Mouse (Mus musculus) right cerebral cortex, postnatal 10 days (tissue): Measurements from ENCODE around the gene Tk1.
"Not testable (repeated sequence)": the region's sequence is repeated elsewhere in the genome, so short reads cannot be mapped to it uniquely, and the experiment has no call there.

ENCODE experiments used
- DNase-seq, 2 experiments: peaks; one replicate each; pipeline ENCODE4 v3.0.0; 2021; ENCODE audit warnings: low spot score in 2 of 2

The Tk1 gene

GRCm38 (mm10) chr11:117847593-117848215 lies 21.8 kb upstream of the Tk1 start:
- no peak for DNase-seq

GRCm38 (mm10) chr11:117846640-117847039 lies 20.7 kb upstream of the Tk1 start:
- DNase-seq: no peak

GRCm38 (mm10) chr11:117845651-117846050 lies 19.8 kb upstream of the Tk1 start:
- DNase-seq: no peak

GRCm38 (mm10) chr11:117844997-117845396 lies 19.1 kb upstream of the Tk1 start:
- DNase-seq: no peak

- DNase-seq: no peak
Measured at GRCm38 (mm10) chr11:117843434-117843833, 17.5 kb upstream of the Tk1 start.

GRCm38 (mm10) chr11:117840910-117841309 lies 15.0 kb upstream of the Tk1 start:
- DNase-seq: no peak

GRCm38 (mm10) chr11:117839021-117839420 lies 13.1 kb upstream of the Tk1 start:
- DNase-seq: no peak

- no peak for DNase-seq
Measured at GRCm38 (mm10) chr11:117838572-117838971, 12.7 kb upstream of the Tk1 start.

GRCm38 (mm10) chr11:117836306-117836705 lies 10.4 kb upstream of the Tk1 start:
- peak; percentile 59 to 70 for DNase-seq

- DNase-seq: no peak
Measured at GRCm38 (mm10) chr11:117834086-117834485, 8.2 kb upstream of the Tk1 start.

- DNase-seq: not testable (repeated sequence)
Measured at GRCm38 (mm10) chr11:117833509-117833908, 7.6 kb upstream of the Tk1 start.

- peak; percentile 79 to 80 for DNase-seq
Measured at GRCm38 (mm10) chr11:117832086-117832969, 6.4 kb upstream of the Tk1 start.

GRCm38 (mm10) chr11:117830401-117830800 lies 4.5 kb upstream of the Tk1 start:
- no peak for DNase-seq

- DNase-seq: no peak
Measured at GRCm38 (mm10) chr11:117829671-117830215, 3.9 kb upstream of the Tk1 start.

- DNase-seq: peak in 1 of 2 experiments; percentile 67
Measured at GRCm38 (mm10) chr11:117828888-117829604, 3.2 kb upstream of the Tk1 start.

- DNase-seq: no peak
Measured at GRCm38 (mm10) chr11:117828149-117828887, 2.4 kb upstream of the Tk1 start.

GRCm38 (mm10) chr11:117827386-117827785 lies 1.5 kb upstream of the Tk1 start:
- no peak for DNase-seq

GRCm38 (mm10) chr11:117826916-117827315 lies 1.0 kb upstream of the Tk1 start:
- DNase-seq: no peak

GRCm38 (mm10) chr11:117826164-117826563 lies 272 bp upstream of the Tk1 start:
- DNase-seq: no peak

GRCm38 (mm10) chr11:117824060-117824969 lies 1.6 kb downstream of the Tk1 start:
- peak; percentile 84 to 88 for DNase-seq
